Mouse (Mus musculus) MEL-GATA-1-ER (cell line): ENCODE measurements around the gene Slc9a7.
A peak's percentile ranks its signal among the peaks of the same experiment; 100 is the strongest.

Experiments
- DNase-seq: peaks from one replicate; pipeline ENCODE4 v3.0.0-alpha.2; 2012; ENCODE audit warnings: low read depth; ENCODE audit errors: extremely low read depth

Slc9a7 gene

GRCm38 (mm10) chrX:20291282-20292039 is at the start of gene Slc9a7:
Gene Slc9a7, minus strand, starts transcription at chrX:20291807.
- DNase-seq: no peak

- peak; percentile 36 for DNase-seq
Observed at GRCm38 (mm10) chrX:20335722-20336121, 44.1 kb upstream of the Slc9a7 start.

- no peak for DNase-seq
Observed at GRCm38 (mm10) chrX:20332756-20333155, 41.1 kb upstream of the Slc9a7 start.

GRCm38 (mm10) chrX:20307215-20307614 is 15.6 kb upstream of the Slc9a7 start:
- peak; percentile 62 for DNase-seq

GRCm38 (mm10) chrX:20305941-20306340 is 14.3 kb upstream of the Slc9a7 start:
- no peak for DNase-seq

GRCm38 (mm10) chrX:20303280-20303679 is 11.7 kb upstream of the Slc9a7 start:
- DNase-seq: no peak

GRCm38 (mm10) chrX:20292040-20292417 is 422 bp upstream of the Slc9a7 start:
- no peak for DNase-seq

GRCm38 (mm10) chrX:20290715-20291114 is 892 bp downstream of the Slc9a7 start:
- no peak for DNase-seq

GRCm38 (mm10) chrX:20288674-20289073 is 2.9 kb downstream of the Slc9a7 start:
- no peak for DNase-seq

GRCm38 (mm10) chrX:20286254-20286653 is 5.4 kb downstream of the Slc9a7 start:
- no peak for DNase-seq

- DNase-seq: no peak
Observed at GRCm38 (mm10) chrX:20279424-20279823, 12.2 kb downstream of the Slc9a7 start.

GRCm38 (mm10) chrX:20273854-20274253 is 17.8 kb downstream of the Slc9a7 start:
- DNase-seq: no peak

GRCm38 (mm10) chrX:20271980-20272379 is 19.6 kb downstream of the Slc9a7 start:
- DNase-seq: no peak

GRCm38 (mm10) chrX:20269980-20270379 is 21.6 kb downstream of the Slc9a7 start:
- DNase-seq: peak; percentile 94

- DNase-seq: no peak
Observed at GRCm38 (mm10) chrX:20264370-20264769, 27.2 kb downstream of the Slc9a7 start.

- DNase-seq: no peak
Observed at GRCm38 (mm10) chrX:20228102-20228501, 63.5 kb downstream of the Slc9a7 start.

GRCm38 (mm10) chrX:20221486-20221885 is 70.1 kb downstream of the Slc9a7 start:
- DNase-seq: no peak

GRCm38 (mm10) chrX:20185616-20186015 is 106.0 kb downstream of the Slc9a7 start:
- DNase-seq: peak; percentile 33

- no peak for DNase-seq
Observed at GRCm38 (mm10) chrX:20176792-20177191, 114.8 kb downstream of the Slc9a7 start.

- DNase-seq: peak; percentile 31
Observed at GRCm38 (mm10) chrX:20168430-20168829, 123.2 kb downstream of the Slc9a7 start.

- DNase-seq: no peak
Observed at GRCm38 (mm10) chrX:20164984-20165383, 126.6 kb downstream of the Slc9a7 start.

GRCm38 (mm10) chrX:20162322-20162711 is 129.3 kb downstream of the Slc9a7 start:
- DNase-seq: peak; percentile 24

GRCm38 (mm10) chrX:20161687-20162321 is 129.8 kb downstream of the Slc9a7 start:
- DNase-seq: no peak
